Mouse (Mus musculus): ENCODE measurements around the gene Zfp385c. TPM values are rescaled to one million over a fixed set of nuclear protein-coding genes. Genes with fewer than 3 reads are reported as not detected.
A peak's percentile ranks its signal among the peaks of the same experiment; 100 is the strongest.

Gene Zfp385c
- polyA plus RNA-seq, 1 experiment from 2014 or later, result 2.5 TPM

DNA sequence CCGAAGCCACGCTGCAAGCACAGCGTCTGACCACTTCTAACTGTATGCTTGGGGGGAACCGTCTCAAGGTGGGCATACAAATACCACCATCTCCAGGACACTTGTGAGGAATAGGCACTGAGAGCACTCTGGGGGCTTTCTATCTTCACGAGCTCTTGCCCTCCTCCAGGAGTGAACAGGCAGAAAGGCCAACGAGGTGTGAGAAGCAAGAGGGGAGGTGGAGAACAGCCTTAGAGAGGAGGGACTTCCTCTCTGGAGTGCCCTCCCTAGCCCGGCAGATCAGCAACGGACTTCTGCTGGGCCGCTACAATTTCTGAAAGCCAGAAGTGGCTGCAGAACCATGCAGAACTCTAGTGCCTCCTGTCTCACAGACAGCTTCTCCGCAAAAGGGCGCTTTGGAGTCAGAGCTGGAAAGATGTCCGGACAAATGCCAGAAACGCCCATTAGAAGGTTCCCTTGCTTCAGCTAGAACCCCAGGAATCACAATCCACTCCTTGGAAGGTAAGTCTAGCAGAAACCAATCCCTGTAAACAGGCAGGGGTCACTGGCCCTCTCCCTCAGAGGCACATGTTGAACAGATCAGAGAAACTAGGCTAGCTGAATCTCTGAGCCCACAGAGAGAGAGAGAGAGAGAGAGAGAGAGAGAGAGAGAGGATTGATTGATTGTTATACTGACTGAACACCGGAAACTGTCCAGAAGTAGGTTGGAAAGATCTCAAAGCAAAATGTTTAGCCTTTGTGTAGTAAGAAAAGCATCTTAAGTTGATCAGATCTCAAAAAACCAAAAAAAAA, 43.9 kb upstream of the Zfp385c start:
- H3K9ac ChIP-seq (ENCODE audit: low read depth, low read length), result peak overlapping the region; percentile 96
- WGBS, result 69% methylated on average over 14 of the region's 14 CpGs
- no peaks in the 10 kb centered on the region for H3K27me3 ChIP-seq (ENCODE audit: insufficient read depth, low read length)
- H3K36me3 ChIP-seq (ENCODE audit: insufficient read depth, low read length), result no peaks in the 10 kb centered on the region
- H3K4me1 ChIP-seq (replicated peaks; ENCODE audit: insufficient read depth, low read length), result peaks cover 18% of the 10 kb centered on the region
- H3K27ac ChIP-seq, result 0 out of 2 replicates have a peak overlapping the region, but pooled peaks have one; percentile 0
- H3K4me2 ChIP-seq (ENCODE audit: low read length), result peak overlapping the region; percentile 73
- H3K4me3 ChIP-seq (replicated peaks; ENCODE audit: low read depth, low read length), result no peak overlapping the region
- no peak for TF ChIP-seq CTCF (IDR thresholded peaks at IDR 0.05; ENCODE audit: low read depth)
- no peak for ATAC-seq (replicated peaks; ENCODE audit: low FRiP score, low read depth)
- no peaks in the 10 kb centered on the region for H3K9me3 ChIP-seq (replicated peaks; ENCODE audit: low read length)
- no peak for DNase-seq (ENCODE audit: low spot score)

- Histone ChIP-seq H3K4me1 (replicated peaks; ENCODE audit: insufficient read depth, low read length) (peaks cover 18% of the 10 kb centered on the region), H3K9ac (ENCODE audit: low read depth, low read length) (peak overlapping the region; percentile 96; the same call in 1 of the 2 replicates), H3K27me3 (ENCODE audit: insufficient read depth, low read length) (no peaks in the 10 kb centered on the region), H3K9me3 (replicated peaks; ENCODE audit: low read length) (no peaks in the 10 kb centered on the region), H3K4me2 (ENCODE audit: low read length) (peak overlapping the region; percentile 73), H3K36me3 (ENCODE audit: insufficient read depth, low read length) (no peaks in the 10 kb centered on the region), H3K27ac (no peak overlapping the region), H3K4me3 (replicated peaks; ENCODE audit: low read depth, low read length) (no peak overlapping the region)
- WGBS, result 88% methylated on average over 9 of the region's 9 CpGs
- ATAC-seq (replicated peaks; ENCODE audit: low FRiP score, low read depth), result no peak
- TF ChIP-seq CTCF (IDR thresholded peaks at IDR 0.05; ENCODE audit: low read depth), result no peak
- DNase-seq (ENCODE audit: low spot score), result no peak
Observed at GRCm38 (mm10) chr11:100735134-100735865, 43.0 kb upstream of the Zfp385c start.

DNA sequence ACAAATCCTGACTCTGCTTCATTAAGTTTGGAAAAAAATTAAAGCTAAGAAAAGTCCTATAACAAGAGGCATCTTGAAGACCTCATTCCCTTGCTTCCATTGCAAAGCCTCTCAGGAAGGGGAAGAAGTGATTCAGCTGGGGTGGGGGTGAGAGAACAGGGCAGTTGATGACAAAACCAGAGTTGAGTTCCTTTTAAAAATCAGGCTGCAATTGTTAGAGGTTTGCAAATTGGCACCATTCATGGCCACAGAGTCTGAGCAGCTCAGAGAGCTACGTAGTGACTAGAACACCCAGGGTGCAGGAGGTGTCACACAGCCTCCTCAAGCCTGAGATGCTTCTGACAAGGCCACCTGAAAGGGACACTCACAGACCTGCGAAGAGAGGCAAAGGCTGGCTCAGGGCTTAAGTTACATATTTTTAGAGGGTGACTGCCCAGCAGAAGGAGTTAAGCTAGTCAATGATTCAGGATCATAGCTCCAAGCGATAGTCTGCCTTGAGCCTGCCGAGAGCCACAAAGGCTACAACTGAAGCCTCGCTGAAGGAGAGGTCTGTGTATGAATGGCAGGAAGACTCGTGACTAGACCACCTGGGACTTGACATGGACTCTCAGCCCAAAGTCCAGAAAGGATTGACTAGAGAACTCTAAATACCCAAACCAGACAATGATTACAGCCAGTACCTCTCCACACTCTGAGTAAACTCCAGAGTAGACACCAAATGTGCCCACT, 38.4 kb upstream of the Zfp385c start:
- no peak overlapping the region for H3K9ac ChIP-seq (ENCODE audit: low read depth, low read length)
- no peaks in the 10 kb centered on the region for H3K9me3 ChIP-seq (replicated peaks; ENCODE audit: low read length)
- no peak overlapping the region for H3K4me2 ChIP-seq (ENCODE audit: low read length)
- ATAC-seq (replicated peaks; ENCODE audit: low FRiP score, low read depth), result peak; percentile 81
- peak; percentile 29 for DNase-seq (ENCODE audit: low spot score)
- H3K27ac ChIP-seq, result peak overlapping the region; percentile 36; the same call in 1 of the 2 replicates
- H3K27me3 ChIP-seq (ENCODE audit: insufficient read depth, low read length), result no peaks in the 10 kb centered on the region
- no peak overlapping the region for H3K4me3 ChIP-seq (replicated peaks; ENCODE audit: low read depth, low read length)
- no peaks in the 10 kb centered on the region for H3K36me3 ChIP-seq (ENCODE audit: insufficient read depth, low read length)
- H3K4me1 ChIP-seq (replicated peaks; ENCODE audit: insufficient read depth, low read length), result 0 out of 2 replicates have a peak, but pooled peaks cover under 1% of the 10 kb centered on the region
- WGBS, result 77% methylated on average over 6 of the region's 6 CpGs
- no peak for TF ChIP-seq CTCF (IDR thresholded peaks at IDR 0.05; ENCODE audit: low read depth)

DNA sequence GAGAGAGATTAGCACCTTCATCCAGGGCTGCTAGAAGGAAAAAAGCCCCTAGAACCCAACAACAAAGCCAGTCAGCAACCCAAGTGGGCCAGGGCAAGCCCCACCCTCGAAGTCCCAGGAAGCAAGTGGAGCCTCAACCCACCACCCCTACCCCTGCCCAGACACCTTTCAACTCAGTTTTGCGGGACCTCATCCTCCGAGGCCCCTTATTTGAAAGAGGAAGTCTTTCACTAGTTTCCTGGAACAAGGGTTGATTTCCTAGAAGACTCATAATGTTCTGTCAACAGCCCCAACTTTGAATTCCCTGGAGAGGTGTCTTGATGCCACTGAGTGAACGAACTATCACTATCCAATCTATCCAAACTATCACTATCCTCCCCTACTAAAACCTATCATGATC, 37.7 kb upstream of the Zfp385c start:
- Histone ChIP-seq H3K4me3 (replicated peaks; ENCODE audit: low read depth, low read length) (no peak overlapping the region), H3K36me3 (ENCODE audit: insufficient read depth, low read length) (no peaks in the 10 kb centered on the region), H3K27me3 (ENCODE audit: insufficient read depth, low read length) (no peaks in the 10 kb centered on the region), H3K4me1 (replicated peaks; ENCODE audit: insufficient read depth, low read length) (peaks cover 5% of the 10 kb centered on the region; the same call in 1 of the 2 replicates), H3K27ac (peak overlapping the region; percentile 36; the same call in 1 of the 2 replicates), H3K4me2 (ENCODE audit: low read length) (no peak overlapping the region), H3K9me3 (replicated peaks; ENCODE audit: low read length) (no peaks in the 10 kb centered on the region), H3K9ac (ENCODE audit: low read depth, low read length) (no peak overlapping the region)
- DNase-seq (ENCODE audit: low spot score) (no peak), ATAC-seq (replicated peaks; ENCODE audit: low FRiP score, low read depth) (no peak)
- TF ChIP-seq CTCF (IDR thresholded peaks at IDR 0.05; ENCODE audit: low read depth), result no peak
- WGBS, result 79% methylated on average over 4 of the region's 4 CpGs

- Histone ChIP-seq H3K4me3 (replicated peaks; ENCODE audit: low read depth, low read length) (no peak overlapping the region), H3K4me2 (ENCODE audit: low read length) (no peak overlapping the region), H3K9ac (ENCODE audit: low read depth, low read length) (no peak overlapping the region), H3K27ac (no peak overlapping the region), H3K27me3 (ENCODE audit: insufficient read depth, low read length) (no peaks in the 10 kb centered on the region), H3K4me1 (replicated peaks; ENCODE audit: insufficient read depth, low read length) (peaks cover 9% of the 10 kb centered on the region; the same call in 1 of the 2 replicates), H3K36me3 (ENCODE audit: insufficient read depth, low read length) (no peaks in the 10 kb centered on the region), H3K9me3 (replicated peaks; ENCODE audit: low read length) (no peaks in the 10 kb centered on the region)
- DNase-seq (ENCODE audit: low spot score), result no peak
- TF ChIP-seq CTCF (IDR thresholded peaks at IDR 0.05; ENCODE audit: low read depth), result no peak
- 77% methylated on average over 6 of the region's 6 CpGs for WGBS
- no peak for ATAC-seq (replicated peaks; ENCODE audit: low FRiP score, low read depth)
Observed at GRCm38 (mm10) chr11:100728601-100729000, 36.3 kb upstream of the Zfp385c start.

DNA sequence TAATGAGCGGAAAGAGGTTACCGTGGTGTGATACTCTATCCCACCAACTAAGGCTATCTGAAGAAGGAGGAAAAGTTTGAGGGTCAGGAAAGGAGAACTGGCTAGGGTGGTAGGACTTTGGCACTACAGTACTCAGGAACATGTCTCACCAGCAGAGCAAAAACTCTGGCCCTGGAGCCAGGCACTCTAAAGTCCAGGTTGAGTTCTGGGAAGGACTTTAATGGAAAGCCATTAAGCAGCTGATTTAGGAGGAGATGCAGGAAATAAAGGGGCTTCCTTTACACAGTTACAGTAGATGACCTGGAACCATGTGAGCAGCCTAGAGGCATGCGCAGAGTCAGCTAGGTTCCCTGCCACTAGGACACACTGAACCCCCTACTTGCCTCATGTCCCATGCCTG, 34.9 kb upstream of the Zfp385c start:
- H3K36me3 ChIP-seq (ENCODE audit: insufficient read depth, low read length), result no peaks in the 10 kb centered on the region
- H3K27me3 ChIP-seq (ENCODE audit: insufficient read depth, low read length), result no peaks in the 10 kb centered on the region
- no peak overlapping the region for H3K9ac ChIP-seq (ENCODE audit: low read depth, low read length)
- no peak for DNase-seq (ENCODE audit: low spot score)
- H3K4me3 ChIP-seq (replicated peaks; ENCODE audit: low read depth, low read length), result no peak overlapping the region
- no peak overlapping the region for H3K4me2 ChIP-seq (ENCODE audit: low read length)
- 79% methylated on average over 3 of the region's 3 CpGs for WGBS
- H3K4me1 ChIP-seq (replicated peaks; ENCODE audit: insufficient read depth, low read length), result peaks cover 9% of the 10 kb centered on the region; the same call in 1 of the 2 replicates
- no peak overlapping the region for H3K27ac ChIP-seq
- no peaks in the 10 kb centered on the region for H3K9me3 ChIP-seq (replicated peaks; ENCODE audit: low read length)
- TF ChIP-seq CTCF (IDR thresholded peaks at IDR 0.05; ENCODE audit: low read depth), result no peak
- ATAC-seq (replicated peaks; ENCODE audit: low FRiP score, low read depth), result no peak; the same call in 1 of the 2 replicates

All from kidney, postnatal 0 days (tissue).